Mouse (Mus musculus) layer of hippocampus, adult 2 months (tissue): ENCODE measurements around the gene Kcnk6. TPM values are rescaled to one million over a fixed set of nuclear protein-coding genes. Genes with fewer than 3 reads are reported as not detected.

Experiments
- DNase-seq, 2 experiments: peaks; one replicate each; pipeline ENCODE4 v3.0.0; 2022; ENCODE audit warnings: low spot score in 2 of 2
- H3K27ac ChIP-seq: fragments of 200-600 bp; 2 replicates; pipeline ENCODE4 v1.8.1; 2022
- H3K4me3 ChIP-seq: fragments of 200-600 bp; 2 replicates; pipeline ENCODE4 v1.8.1; 2022; ENCODE audit warnings: mild to moderate bottlenecking
- CTCF ChIP-seq: fragments of 200-600 bp; conservative IDR thresholded peaks from 2 replicates; pipeline ENCODE4 v1.8.1; 2022; ENCODE audit warnings: antibody characterized with exemption, mild to moderate bottlenecking, moderate library complexity
- long read RNA-seq, 2 experiments: library from polyadenylated mRNA; stranded (forward); transcript quantifications; one replicate each; pipeline ENCODE4 v2.0.0; 2021; ENCODE audit warnings: borderline mapping rate in 2 of 2
- total RNA-seq, 2 experiments: library from RNA; stranded (reverse); gene quantifications; 2 replicates each; pipeline ENCODE4 v1.2.3; 2021

Kcnk6 gene
- total RNA-seq = 1 to 10 TPM; 2.2 to 2.4 TPM
- long read RNA-seq, experiment 1, full-length matches to known transcripts = 1 of 1 reads
- long read RNA-seq, experiment 1, partial matches to known transcripts = 0 of 1 reads
- long read RNA-seq, experiment 1, other reads (novel, unspliced or antisense) = 0 of 1 reads
- long read RNA-seq, experiment 2, full-length matches to known transcripts = 1 of 3 reads
- long read RNA-seq, experiment 2, partial matches to known transcripts = 0 of 3 reads
- long read RNA-seq, experiment 2, other reads (novel, unspliced or antisense) = 2 of 3 reads

GRCm38 (mm10) chr7:29232247-29233013 lies at the start of gene Kcnk6:
Gene Kcnk6 (minus strand): TSS chr7:29232515.
- H3K27ac ChIP-seq = peak within 1 kb of the TSS; percentile 78
- DNase-seq = peak; percentile 26 to 32
- peak within 1 kb of the TSS; percentile 59 for H3K4me3 ChIP-seq
- TF ChIP-seq CTCF = no peak

- Histone ChIP-seq H3K27ac (peak within 1 kb of the TSS; percentile 64), H3K4me3 (peak within 1 kb of the TSS; percentile 68)
- peak; percentile 31; the same call in 1 of the 2 replicates for TF ChIP-seq CTCF
- DNase-seq = no peak
Observed at GRCm38 (mm10) chr7:29281201-29282073, 49.1 kb upstream of the Kcnk6 start, which contains the start of gene Spint2. Gene Spint2 (minus strand): TSS chr7:29281912.

GRCm38 (mm10) chr7:29280801-29281200 lies 48.5 kb upstream of the Kcnk6 start:
- no peak for DNase-seq
- H3K27ac ChIP-seq = no peak overlapping the region
- peak overlapping the region; percentile 68 for H3K4me3 ChIP-seq
- TF ChIP-seq CTCF = no peak

- Histone ChIP-seq H3K4me3 (no peak overlapping the region), H3K27ac (no peak overlapping the region)
- no peak for TF ChIP-seq CTCF
- DNase-seq = no peak
Observed at GRCm38 (mm10) chr7:29279924-29280323, 47.6 kb upstream of the Kcnk6 start.

GRCm38 (mm10) chr7:29279261-29279660 lies 46.9 kb upstream of the Kcnk6 start:
- Histone ChIP-seq H3K27ac (no peak overlapping the region), H3K4me3 (no peak overlapping the region)
- no peak for DNase-seq
- TF ChIP-seq CTCF = no peak

- Histone ChIP-seq H3K27ac (no peak overlapping the region), H3K4me3 (no peak overlapping the region)
- no peak for DNase-seq
- no peak for TF ChIP-seq CTCF
Observed at GRCm38 (mm10) chr7:29277510-29277909, 45.2 kb upstream of the Kcnk6 start.

- Histone ChIP-seq H3K27ac (no peak overlapping the region), H3K4me3 (no peak overlapping the region)
- DNase-seq = no peak
- TF ChIP-seq CTCF = no peak
Observed at GRCm38 (mm10) chr7:29276715-29277114, 44.4 kb upstream of the Kcnk6 start.

- Histone ChIP-seq H3K27ac (peak overlapping the region; percentile 39; the same call in 1 of the 2 replicates), H3K4me3 (no peak overlapping the region)
- TF ChIP-seq CTCF = no peak
- DNase-seq = no peak
Observed at GRCm38 (mm10) chr7:29271687-29272465, 39.6 kb upstream of the Kcnk6 start.

GRCm38 (mm10) chr7:29270445-29270844 lies 38.1 kb upstream of the Kcnk6 start:
- H3K4me3 ChIP-seq = no peak overlapping the region
- no peak for DNase-seq
- no peak for TF ChIP-seq CTCF
- H3K27ac ChIP-seq = no peak overlapping the region

GRCm38 (mm10) chr7:29266931-29267330 lies 34.6 kb upstream of the Kcnk6 start:
- Histone ChIP-seq H3K27ac (no peak overlapping the region), H3K4me3 (no peak overlapping the region)
- no peak for TF ChIP-seq CTCF
- no peak for DNase-seq

- Histone ChIP-seq H3K27ac (no peak overlapping the region), H3K4me3 (no peak overlapping the region)
- TF ChIP-seq CTCF = no peak
- DNase-seq = no peak
Observed at GRCm38 (mm10) chr7:29265636-29266035, 33.3 kb upstream of the Kcnk6 start.

GRCm38 (mm10) chr7:29263831-29264230 lies 31.5 kb upstream of the Kcnk6 start:
- Histone ChIP-seq H3K27ac (no peak overlapping the region), H3K4me3 (no peak overlapping the region)
- no peak for TF ChIP-seq CTCF
- no peak for DNase-seq

GRCm38 (mm10) chr7:29262151-29262550 lies 29.8 kb upstream of the Kcnk6 start:
- no peak overlapping the region for H3K4me3 ChIP-seq
- no peak for TF ChIP-seq CTCF
- no peak overlapping the region for H3K27ac ChIP-seq
- DNase-seq = no peak
